Mouse (Mus musculus): ENCODE data around the gene Grik4.

Gene Grik4

GRCm38 (mm10) chr9:42578511-42578910 is 365.8 kb downstream of the Grik4 start:
- DNase-seq (ENCODE audit: low read depth, low spot score), result no peak

- no peak for DNase-seq (ENCODE audit: low read depth, low spot score)
Observed at GRCm38 (mm10) chr9:42578106-42578505, 366.2 kb downstream of the Grik4 start.

GRCm38 (mm10) chr9:42573616-42574350 is 370.5 kb downstream of the Grik4 start:
- no peak for DNase-seq (ENCODE audit: low read depth, low spot score)

GRCm38 (mm10) chr9:42573180-42573579 is 371.1 kb downstream of the Grik4 start:
- peak; percentile 11 for DNase-seq (ENCODE audit: low read depth, low spot score)

- DNase-seq (ENCODE audit: low read depth, low spot score), result no peak
Observed at GRCm38 (mm10) chr9:42565921-42566320, 378.4 kb downstream of the Grik4 start.

GRCm38 (mm10) chr9:42555186-42555585 is 389.1 kb downstream of the Grik4 start:
- DNase-seq (ENCODE audit: low read depth, low spot score), result no peak

GRCm38 (mm10) chr9:42550116-42550515 is 394.2 kb downstream of the Grik4 start:
- DNase-seq (ENCODE audit: low read depth, low spot score), result peak; percentile 43

- no peak for DNase-seq (ENCODE audit: low read depth, low spot score)
Observed at GRCm38 (mm10) chr9:42548981-42549380, 395.3 kb downstream of the Grik4 start.

- DNase-seq (ENCODE audit: low read depth, low spot score), result no peak
Observed at GRCm38 (mm10) chr9:42544521-42544920, 399.8 kb downstream of the Grik4 start.

- DNase-seq (ENCODE audit: low read depth, low spot score), result no peak
Observed at GRCm38 (mm10) chr9:42533491-42533890, 410.8 kb downstream of the Grik4 start.

- no peak for DNase-seq (ENCODE audit: low read depth, low spot score)
Observed at GRCm38 (mm10) chr9:42533041-42533440, 411.3 kb downstream of the Grik4 start.

GRCm38 (mm10) chr9:42531951-42532350 is 412.3 kb downstream of the Grik4 start:
- no peak for DNase-seq (ENCODE audit: low read depth, low spot score)

GRCm38 (mm10) chr9:42530221-42531152 is 413.8 kb downstream of the Grik4 start:
- no peak for DNase-seq (ENCODE audit: low read depth, low spot score)

- DNase-seq (ENCODE audit: low read depth, low spot score), result peak; percentile 40
Observed at GRCm38 (mm10) chr9:42520587-42521084, 423.7 kb downstream of the Grik4 start.

- DNase-seq (ENCODE audit: low read depth, low spot score), result no peak
Observed at GRCm38 (mm10) chr9:42518163-42518562, 426.1 kb downstream of the Grik4 start.

- no peak for DNase-seq (ENCODE audit: low read depth, low spot score)
Observed at GRCm38 (mm10) chr9:42513159-42513558, 431.1 kb downstream of the Grik4 start.

- DNase-seq (ENCODE audit: low read depth, low spot score), result no peak
Observed at GRCm38 (mm10) chr9:42512312-42512711, 432.0 kb downstream of the Grik4 start.

- no peak for DNase-seq (ENCODE audit: low read depth, low spot score)
Observed at GRCm38 (mm10) chr9:42508235-42508634, 436.1 kb downstream of the Grik4 start.

- no peak for DNase-seq (ENCODE audit: low read depth, low spot score)
Observed at GRCm38 (mm10) chr9:42507709-42508108, 436.6 kb downstream of the Grik4 start, which contains the start of gene Tbcel. Gene Tbcel (minus strand): TSS chr9:42507809.

GRCm38 (mm10) chr9:42507022-42507421 is 437.3 kb downstream of the Grik4 start:
- no peak for DNase-seq (ENCODE audit: low read depth, low spot score)

GRCm38 (mm10) chr9:42504971-42505510 is 439.3 kb downstream of the Grik4 start:
- no peak for DNase-seq (ENCODE audit: low read depth, low spot score)

GRCm38 (mm10) chr9:42504559-42504958 is 439.7 kb downstream of the Grik4 start:
- no peak for DNase-seq (ENCODE audit: low read depth, low spot score)
